Mouse (Mus musculus) stomach, postnatal 0 days (tissue): ENCODE measurements around the gene Abr. TPM values are rescaled to one million over a fixed set of nuclear protein-coding genes. Genes with fewer than 3 reads are reported as not detected.

Experiments used
- ATAC-seq: fragments of 200-750 bp; cut with Nextera tagmentation; 2 replicates; pipeline ENCODE4 v1.8.0; 2017; ENCODE audit not compliant: low FRiP score, low TSS enrichment
- DNase-seq: peaks from one replicate; pipeline ENCODE4 v3.0.0-alpha.2; 2016; ENCODE audit warnings: low spot score
- H3K27ac ChIP-seq: fragments of 300-500 bp; sonication (generic); replicated peaks from 2 replicates; pipeline ENCODE4 v1.5.1; 2014; ENCODE audit warnings: mild to moderate bottlenecking, control low read depth
- H3K27me3 ChIP-seq: fragments of 300-500 bp; sonication (generic); 2 replicates; pipeline ENCODE4 v1.6.1; 2014; ENCODE audit warnings: low read length; ENCODE audit not compliant: control insufficient read depth, insufficient read depth
- H3K36me3 ChIP-seq: fragments of 300-500 bp; sonication (generic); 2 replicates; pipeline ENCODE4 v1.6.1; 2014; ENCODE audit warnings: low read length, mixed read lengths; ENCODE audit not compliant: control insufficient read depth, insufficient read depth
- H3K4me1 ChIP-seq: fragments of 300-500 bp; sonication (generic); replicated peaks from 2 replicates; pipeline ENCODE4 v1.6.1; 2014; ENCODE audit warnings: antibody characterized with exemption; ENCODE audit not compliant: control insufficient read depth, insufficient read depth
- H3K4me2 ChIP-seq: fragments of 300-500 bp; sonication (generic); replicated peaks from 2 replicates; pipeline ENCODE4 v1.6.1; 2014; ENCODE audit warnings: low read depth, mild to moderate bottlenecking, control low read depth, moderate library complexity
- H3K4me3 ChIP-seq: fragments of 300-500 bp; sonication (generic); 2 replicates; pipeline ENCODE4 v1.5.1; 2014; ENCODE audit warnings: low read depth, low read length, control low read depth
- H3K9ac ChIP-seq: fragments of 300-500 bp; sonication (generic); 2 replicates; pipeline ENCODE4 v1.6.1; 2014; ENCODE audit warnings: mild to moderate bottlenecking, low read length, control low read depth, mixed read lengths
- H3K9me3 ChIP-seq: fragments of 300-500 bp; sonication (generic); 2 replicates; pipeline ENCODE4 v1.6.1; 2016; ENCODE audit warnings: low read length; ENCODE audit not compliant: control insufficient read depth
- CTCF ChIP-seq: IDR thresholded peaks from 2 replicates; pipeline ENCODE4 v1.5.1; 2016; ENCODE audit warnings: antibody characterized with exemption, low read depth, mild to moderate bottlenecking, moderate library complexity
- EP300 ChIP-seq: optimal IDR thresholded peaks from 2 replicates; pipeline ENCODE3; 2016; ENCODE audit warnings: antibody characterized with exemption
- WGBS: fragments of 180-500 bp; shearing (Covaris S2); extraction: QIAGEN DNeasy Blood & Tissue Kit; methylation state at CpG from one replicate; pipeline ENCODE4 v1.1.7; 2014; 5-methylcytosine and 5-hydroxymethylcytosine counted together
- polyA plus RNA-seq: library from polyadenylated mRNA; unstranded; fragments of >200 nt; fragmentation: Nextera tagmentation; extraction: Ambion mirVana; gene quantifications from 2 replicates; pipeline ENCODE4 v1.2.1, GENCODE M21; 2015

Gene Abr
- polyA plus RNA-seq, 1 experiment from 2014 or later: 19.3 TPM

DNA sequence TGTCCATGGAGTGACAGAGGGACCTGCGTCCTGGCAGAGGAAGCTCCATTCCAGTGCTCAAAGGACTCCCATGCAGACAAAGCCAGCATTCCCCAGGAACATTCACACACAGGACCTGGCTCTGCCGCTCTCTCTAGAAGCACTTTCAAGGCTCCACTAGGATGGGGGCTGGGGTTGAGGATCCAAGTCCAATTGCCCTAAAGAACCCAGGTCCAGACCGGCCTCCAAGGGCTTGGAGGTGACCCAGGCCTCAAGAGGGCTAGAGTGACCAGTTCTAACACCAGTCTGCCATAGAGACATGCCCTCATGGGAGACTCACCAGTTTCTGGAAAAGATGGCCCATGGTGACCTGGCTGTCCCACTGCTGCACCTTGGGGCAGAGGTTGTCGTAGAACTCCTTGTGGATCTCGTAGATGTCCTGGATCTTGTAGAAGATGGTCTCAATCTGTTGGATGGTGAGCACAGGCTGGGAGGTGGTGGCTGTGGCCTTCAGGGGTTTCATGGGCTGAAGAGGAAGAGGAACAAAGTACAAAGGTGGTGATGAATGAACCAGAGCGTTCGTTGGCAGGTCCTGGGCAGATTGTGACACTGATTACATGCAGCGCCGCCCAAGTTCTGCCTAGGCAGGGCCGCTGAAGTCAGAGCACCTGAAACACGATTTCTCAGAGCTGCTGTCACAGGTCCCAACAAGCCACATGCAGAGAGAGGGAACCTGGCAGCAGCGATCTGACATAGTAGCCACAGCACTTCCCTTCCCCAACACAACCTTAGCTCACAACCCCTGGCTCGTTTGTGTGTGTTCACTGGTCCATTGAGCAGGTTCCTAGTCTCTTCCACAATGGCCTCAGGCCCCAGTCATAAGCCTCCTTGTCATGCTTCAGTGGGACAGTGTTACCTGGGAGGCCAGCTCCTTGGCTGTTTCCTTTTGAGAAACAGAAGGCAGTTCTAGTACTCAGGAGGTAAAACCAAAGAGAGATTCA lies 143.1 kb downstream of the Abr start:
- ATAC-seq (no peak), DNase-seq (no peak)
- H3K9me3 ChIP-seq: no peaks in the 10 kb centered on the region
- no peak overlapping the region for H3K9ac ChIP-seq
- peaks cover 5% of the 10 kb centered on the region; the same call in 1 of the 2 replicates for H3K36me3 ChIP-seq
- WGBS: 79% methylated on average over 13 of the region's 13 CpGs
- H3K4me3 ChIP-seq: no peak overlapping the region
- TF ChIP-seq CTCF (no peak), EP300 (no peak)
- 0 out of 2 replicates have a peak, but pooled peaks cover 3% of the 10 kb centered on the region for H3K4me1 ChIP-seq
- peak overlapping the region; percentile 63 for H3K27ac ChIP-seq
- no peak overlapping the region for H3K4me2 ChIP-seq
- H3K27me3 ChIP-seq: no peaks in the 10 kb centered on the region

DNA sequence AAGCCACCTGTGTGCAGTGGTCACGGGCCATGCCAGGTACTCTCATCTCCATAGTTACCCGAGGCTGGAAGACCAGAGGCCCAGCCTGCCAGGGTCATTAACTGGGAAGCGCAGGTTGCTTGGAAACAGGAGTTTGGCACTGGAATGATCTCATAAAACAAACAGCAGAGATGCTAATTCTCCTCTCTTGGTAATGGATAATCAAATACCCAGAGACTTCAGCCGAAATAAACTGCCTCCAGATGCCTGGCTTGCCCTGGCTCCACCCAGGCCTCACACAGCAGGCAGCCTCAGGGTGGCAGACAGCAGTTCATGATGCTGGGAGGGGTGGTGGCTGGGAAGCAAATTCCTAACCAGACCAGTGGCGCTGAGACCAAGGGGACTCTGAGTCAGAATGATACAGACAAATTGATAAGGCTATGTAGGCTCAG lies 145.0 kb downstream of the Abr start:
- no peak overlapping the region for H3K4me3 ChIP-seq
- H3K36me3 ChIP-seq: peaks cover 5% of the 10 kb centered on the region; the same call in 1 of the 2 replicates
- H3K27ac ChIP-seq: peak overlapping the region; percentile 81
- TF ChIP-seq EP300 (no peak), CTCF (no peak)
- DNase-seq: peak; percentile 65
- 18% methylated on average over 5 of the region's 5 CpGs for WGBS
- no peaks in the 10 kb centered on the region for H3K9me3 ChIP-seq
- H3K4me2 ChIP-seq: no peak overlapping the region
- peak; percentile 71 for ATAC-seq
- H3K27me3 ChIP-seq: no peaks in the 10 kb centered on the region
- no peak overlapping the region for H3K9ac ChIP-seq
- H3K4me1 ChIP-seq: no peaks in the 10 kb centered on the region

DNA sequence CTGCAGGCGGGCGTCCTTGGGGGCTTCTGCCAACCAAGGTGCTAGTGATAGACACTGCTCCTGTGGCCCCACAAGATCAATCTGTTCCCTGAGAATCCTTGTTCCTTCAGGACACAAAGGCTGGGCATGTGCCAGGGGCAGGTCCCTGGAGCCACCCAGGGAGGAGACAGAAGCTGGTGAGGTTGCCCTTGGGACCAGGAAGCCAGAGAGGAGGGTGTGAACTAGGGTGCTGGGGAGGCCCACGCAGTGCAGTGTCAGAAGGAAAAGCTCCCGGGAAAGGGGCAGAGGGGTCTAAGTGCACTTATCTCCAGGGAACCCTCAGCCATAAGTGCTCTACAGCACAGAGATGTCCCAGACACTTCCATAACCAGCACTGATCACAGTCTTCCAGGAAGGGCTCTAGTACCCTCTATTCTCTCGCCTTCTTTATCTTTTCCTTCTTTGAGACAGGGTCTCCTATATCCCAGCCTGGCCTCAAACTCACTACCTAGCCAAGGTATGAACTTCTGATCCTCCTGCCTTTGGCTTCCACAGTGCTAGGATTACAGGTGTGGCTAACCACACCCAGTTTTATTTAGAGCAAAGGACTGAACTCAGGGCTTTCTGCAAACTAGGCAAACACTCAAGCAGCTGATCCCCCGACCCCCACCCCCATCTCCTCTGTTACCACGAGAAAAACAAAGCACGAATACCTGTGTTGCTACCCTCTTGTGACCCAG lies 145.6 kb downstream of the Abr start:
- Histone ChIP-seq H3K27me3 (no peaks in the 10 kb centered on the region), H3K27ac (peak overlapping the region; percentile 81), H3K4me2 (no peak overlapping the region), H3K9ac (no peak overlapping the region), H3K36me3 (peaks cover 5% of the 10 kb centered on the region; the same call in 1 of the 2 replicates), H3K4me3 (no peak overlapping the region), H3K9me3 (no peaks in the 10 kb centered on the region), H3K4me1 (no peaks in the 10 kb centered on the region)
- 51% methylated on average over 8 of the region's 8 CpGs for WGBS
- peak; percentile 57 for DNase-seq
- TF ChIP-seq CTCF (no peak), EP300 (no peak)
- peak; percentile 53 for ATAC-seq

DNA sequence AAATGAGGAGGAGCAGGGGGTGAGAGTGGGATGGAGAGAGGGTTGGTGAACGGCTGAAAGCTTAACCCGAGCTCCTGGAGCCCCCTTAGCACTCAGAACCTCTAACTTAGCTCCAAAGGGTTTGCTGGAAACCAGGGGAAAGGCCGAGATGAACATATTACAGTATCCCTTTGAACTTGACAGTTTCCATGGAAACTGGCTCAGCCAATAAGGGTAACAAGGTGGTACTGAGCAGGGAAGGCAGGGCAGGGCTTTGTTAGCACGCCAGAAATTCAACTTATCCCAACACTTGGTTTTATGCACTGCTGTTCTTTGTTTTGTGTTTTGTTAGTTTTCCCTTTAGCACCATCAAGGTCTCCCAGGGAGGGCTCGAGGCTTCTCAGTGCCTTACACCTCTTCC lies 149.5 kb downstream of the Abr start:
- TF ChIP-seq CTCF (no peak), EP300 (no peak)
- Histone ChIP-seq H3K9ac (no peak overlapping the region), H3K27me3 (no peaks in the 10 kb centered on the region), H3K4me1 (peaks cover 2% of the 10 kb centered on the region; the same call in 1 of the 2 replicates), H3K27ac (no peak overlapping the region), H3K9me3 (no peaks in the 10 kb centered on the region), H3K36me3 (no peaks in the 10 kb centered on the region), H3K4me2 (no peak overlapping the region), H3K4me3 (no peak overlapping the region)
- 40% methylated on average over 5 of the region's 5 CpGs for WGBS
- ATAC-seq (no peak), DNase-seq (no peak)

DNA sequence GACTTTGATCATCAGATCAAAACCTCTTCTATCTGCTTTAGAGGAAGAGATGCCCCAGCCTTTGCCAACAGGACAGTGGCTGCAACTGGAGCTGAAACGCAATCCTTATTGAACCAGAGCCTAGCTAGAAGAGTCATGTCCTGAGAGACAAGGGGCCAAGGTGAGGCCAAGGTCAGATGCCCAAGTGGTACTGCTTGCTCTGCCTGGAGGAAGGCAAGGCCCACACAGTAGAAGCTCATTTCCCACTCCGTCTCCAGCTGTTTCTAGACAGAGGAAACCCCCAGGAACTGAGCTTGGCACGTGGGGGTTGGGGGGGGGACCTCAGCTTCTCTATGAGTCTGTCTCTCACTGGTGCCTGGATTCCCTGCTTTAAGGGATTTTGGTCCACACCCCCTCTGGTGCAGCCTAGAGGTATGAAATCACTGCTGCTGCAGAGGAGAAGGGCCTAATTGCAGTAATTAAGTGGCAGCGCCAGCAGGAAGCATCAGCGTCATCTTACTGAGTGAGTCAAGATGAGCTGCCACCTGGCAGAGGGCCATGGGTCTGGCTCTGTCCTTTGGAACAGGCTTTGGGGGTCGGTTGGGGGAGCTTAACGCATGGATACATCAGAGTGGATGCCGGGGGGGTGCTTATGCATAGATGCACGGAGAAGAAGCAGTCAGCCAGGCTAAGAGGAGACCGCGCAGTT lies 152.7 kb downstream of the Abr start:
- 55% methylated on average over 11 of the region's 11 CpGs for WGBS
- no peak overlapping the region for H3K4me3 ChIP-seq
- H3K4me2 ChIP-seq: no peak overlapping the region
- no peak overlapping the region for H3K27ac ChIP-seq
- no peak for TF ChIP-seq EP300
- TF ChIP-seq CTCF: no peak
- DNase-seq (no peak), ATAC-seq (peak; percentile 13; the same call in 1 of the 2 replicates)
- no peaks in the 10 kb centered on the region; the same call in 1 of the 2 replicates for H3K36me3 ChIP-seq
- no peak overlapping the region for H3K9ac ChIP-seq
- no peaks in the 10 kb centered on the region for H3K9me3 ChIP-seq
- peaks cover 2% of the 10 kb centered on the region; the same call in 1 of the 2 replicates for H3K4me1 ChIP-seq
- no peaks in the 10 kb centered on the region for H3K27me3 ChIP-seq
